Mouse (Mus musculus): ENCODE data around the gene Timm23. TPM values are rescaled to one million over a fixed set of nuclear protein-coding genes. Genes with fewer than 3 reads are reported as not detected.
"Not testable (repeated sequence)": the region's sequence is repeated elsewhere in the genome, so short reads cannot be mapped to it uniquely, and the experiment has no call there.

The Timm23 gene
- 35.2 and 40.5 TPM in 2 replicates for polyA plus RNA-seq (2012; ENCODE audit: insufficient read depth, insufficient read length, missing spikeins)

DNA sequence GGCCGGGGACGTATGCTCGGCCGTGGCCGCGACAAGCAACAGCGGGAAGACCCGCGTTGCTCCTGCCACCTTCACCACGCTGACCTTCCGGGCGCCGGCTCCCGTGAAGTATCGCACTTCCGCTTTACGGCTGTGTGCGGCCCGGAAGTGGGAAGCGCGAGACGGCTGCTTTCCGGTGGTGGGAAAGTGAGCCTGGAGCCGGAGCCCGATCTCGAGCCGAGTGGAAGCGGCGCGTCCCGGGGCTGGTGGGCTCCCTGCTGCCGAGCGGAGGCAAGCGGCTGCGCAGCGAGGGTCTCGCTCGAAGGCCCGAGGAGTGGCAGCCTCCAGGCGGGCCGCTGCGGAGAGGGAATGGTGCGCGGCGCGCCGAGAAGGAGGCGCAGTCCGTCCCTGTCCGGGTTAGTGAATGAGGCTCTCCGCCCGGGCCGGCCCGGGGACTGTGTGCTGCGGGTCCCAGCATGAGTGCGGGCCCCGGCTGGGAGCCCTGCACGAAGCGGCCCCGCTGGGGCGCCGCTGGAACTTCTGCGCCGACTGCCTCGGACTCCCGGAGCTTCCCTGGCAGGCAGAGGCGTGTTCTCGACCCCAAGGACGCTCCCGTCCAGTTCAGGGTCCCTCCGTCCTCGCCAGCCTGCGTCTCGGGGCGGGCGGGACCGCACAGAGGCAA, at the start of gene Timm23, which contains the start of gene Parg:
Gene Timm23 (minus strand): TSS at position 108 of the 661 bp plus-strand sequence.
Gene Parg (plus strand): TSS at position 159 of the 661 bp plus-strand sequence.
- Histone ChIP-seq H3K4me1 (ENCODE audit: control insufficient read depth, insufficient read depth, low read length) (0 out of 2 replicates have a peak, but pooled peaks cover 5% of the 10 kb centered on the region), H3K27ac (ENCODE audit: insufficient read depth, low read depth, low read length) (peak within 1 kb of the TSS; percentile 64), H3K4me3 (ENCODE audit: insufficient read depth, low read length) (peak within 1 kb of the TSS; percentile 70)
- no peak for TF ChIP-seq CTCF (IDR thresholded peaks at IDR 0.05; ENCODE audit: low read depth, low read length)
- TF ChIP-seq POLR2A (IDR thresholded peaks at IDR 0.05; ENCODE audit: borderline replicate concordance, low read depth, low read length), result no peak

GRCm38 (mm10) chr14:32249616-32250015, 47.9 kb upstream of the Timm23 start:
- Histone ChIP-seq H3K4me3 (ENCODE audit: insufficient read depth, low read length) (no peak overlapping the region), H3K4me1 (ENCODE audit: control insufficient read depth, insufficient read depth, low read length) (no peaks in the 10 kb centered on the region), H3K27ac (ENCODE audit: insufficient read depth, low read depth, low read length) (no peak overlapping the region)
- no peak for TF ChIP-seq CTCF (IDR thresholded peaks at IDR 0.05; ENCODE audit: low read depth, low read length)
- no peak for TF ChIP-seq POLR2A (IDR thresholded peaks at IDR 0.05; ENCODE audit: borderline replicate concordance, low read depth, low read length)

GRCm38 (mm10) chr14:32246019-32246418, 44.3 kb upstream of the Timm23 start:
- H3K4me3 ChIP-seq (ENCODE audit: insufficient read depth, low read length), result no peak overlapping the region

DNA sequence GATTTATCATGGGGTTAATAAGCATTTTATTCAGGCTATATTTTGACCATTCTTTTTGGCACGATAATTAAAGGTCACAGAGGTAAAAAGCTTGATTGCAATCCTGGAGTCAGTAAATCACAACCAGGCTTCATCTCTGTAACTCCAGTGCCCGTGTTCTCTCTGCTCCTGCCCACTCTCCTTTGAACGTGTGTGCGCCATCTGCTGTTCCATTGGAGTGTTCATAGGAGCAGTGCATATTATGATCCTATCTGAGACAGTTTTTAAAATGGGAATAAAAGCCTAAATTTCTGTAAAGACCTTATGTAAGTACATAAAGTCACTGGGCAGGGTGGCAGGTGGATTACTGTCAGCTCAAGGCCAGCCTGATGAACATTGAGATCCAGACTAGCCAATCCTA, 40.7 kb upstream of the Timm23 start:
- TF ChIP-seq POLR2A (IDR thresholded peaks at IDR 0.05; ENCODE audit: borderline replicate concordance, low read depth, low read length), result no peak
- TF ChIP-seq CTCF (IDR thresholded peaks at IDR 0.05; ENCODE audit: low read depth, low read length), result no peak
- Histone ChIP-seq H3K4me1 (ENCODE audit: control insufficient read depth, insufficient read depth, low read length) (no peaks in the 10 kb centered on the region), H3K27ac (ENCODE audit: insufficient read depth, low read depth, low read length) (no peak overlapping the region), H3K4me3 (ENCODE audit: insufficient read depth, low read length) (no peak overlapping the region)

More at GRCm38 (mm10) chr14:32246019-32246418, 44.3 kb upstream of the Timm23 start:
- Histone ChIP-seq H3K27ac (ENCODE audit: insufficient read depth, low read depth, low read length) (no peak overlapping the region), H3K4me1 (ENCODE audit: control insufficient read depth, insufficient read depth, low read length) (no peaks in the 10 kb centered on the region)
- no peak for TF ChIP-seq POLR2A (IDR thresholded peaks at IDR 0.05; ENCODE audit: borderline replicate concordance, low read depth, low read length)
- no peak for TF ChIP-seq CTCF (IDR thresholded peaks at IDR 0.05; ENCODE audit: low read depth, low read length)

DNA sequence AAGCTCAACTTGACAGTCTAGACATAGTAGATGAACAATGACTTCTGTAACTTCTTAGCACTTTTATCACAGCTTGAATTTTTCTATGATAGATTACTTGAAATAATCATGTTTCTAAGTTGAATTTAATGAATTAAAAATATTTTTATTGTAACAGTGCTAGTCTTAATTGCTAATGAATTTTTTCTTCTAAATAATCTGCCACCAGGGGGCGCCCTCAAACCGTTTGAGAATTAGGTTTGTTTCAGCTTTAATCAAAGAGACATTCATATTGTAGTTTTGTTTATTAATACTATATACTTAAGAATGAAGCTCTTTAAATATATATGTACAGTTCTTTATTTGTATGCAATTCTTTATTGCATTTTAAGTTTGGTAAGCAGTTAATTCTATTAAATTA, 27.3 kb upstream of the Timm23 start:
- H3K27ac ChIP-seq (ENCODE audit: insufficient read depth, low read depth, low read length), result no peak overlapping the region
- TF ChIP-seq CTCF (IDR thresholded peaks at IDR 0.05; ENCODE audit: low read depth, low read length) (no peak), POLR2A (IDR thresholded peaks at IDR 0.05; ENCODE audit: borderline replicate concordance, low read depth, low read length) (no peak)

DNA sequence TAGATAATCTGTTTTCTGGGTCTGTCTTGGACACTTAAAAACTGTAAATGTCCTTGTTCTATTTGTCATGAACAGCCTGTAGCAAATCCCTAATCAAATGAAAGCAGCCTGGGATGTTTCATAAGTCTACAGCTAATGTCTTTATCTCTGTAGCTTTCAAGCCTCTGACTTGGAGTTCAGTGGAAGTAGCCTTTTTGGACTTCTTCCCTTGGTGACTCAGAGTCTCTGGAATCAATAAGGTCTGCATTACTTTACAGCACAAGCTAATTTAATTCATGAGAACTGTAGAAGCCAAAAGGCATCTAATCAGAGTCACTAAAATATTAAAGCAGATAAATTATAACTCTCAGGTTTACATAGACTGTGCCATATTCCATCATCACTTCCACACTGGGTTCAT, 24.9 kb upstream of the Timm23 start:
- Histone ChIP-seq H3K4me1 (ENCODE audit: control insufficient read depth, insufficient read depth, low read length) (no peaks in the 10 kb centered on the region), H3K4me3 (ENCODE audit: insufficient read depth, low read length) (no peak overlapping the region), H3K27ac (ENCODE audit: insufficient read depth, low read depth, low read length) (no peak overlapping the region)
- no peak for TF ChIP-seq CTCF (IDR thresholded peaks at IDR 0.05; ENCODE audit: low read depth, low read length)
- TF ChIP-seq POLR2A (IDR thresholded peaks at IDR 0.05; ENCODE audit: borderline replicate concordance, low read depth, low read length), result no peak

More for the DNA sequence above, 27.3 kb upstream of the Timm23 start:
- H3K4me1 ChIP-seq (ENCODE audit: control insufficient read depth, insufficient read depth, low read length), result no peaks in the 10 kb centered on the region
- H3K4me3 ChIP-seq (ENCODE audit: insufficient read depth, low read length), result no peak overlapping the region

DNA sequence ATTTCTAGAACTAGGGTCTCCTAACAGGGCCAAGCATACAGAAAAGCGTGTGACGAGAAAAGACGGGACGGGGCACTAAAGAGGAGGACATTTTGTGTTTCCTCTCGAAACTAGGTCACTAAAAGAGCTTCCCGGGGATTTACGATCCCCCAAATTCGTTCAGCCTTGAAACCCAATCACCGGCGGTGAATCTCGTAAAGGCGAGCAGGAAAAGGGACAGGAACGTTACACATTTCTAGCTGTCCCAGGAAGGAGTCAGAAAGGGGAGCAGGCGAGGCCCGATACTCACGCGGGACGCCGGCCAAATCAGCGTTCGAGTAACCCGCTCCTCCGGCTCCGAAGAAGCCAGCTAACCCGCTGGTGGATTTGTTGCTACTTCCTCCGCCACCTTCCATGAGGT, 344 bp downstream of the Timm23 start:
- peak overlapping the region; percentile 70 for H3K4me3 ChIP-seq (ENCODE audit: insufficient read depth, low read length)
- H3K27ac ChIP-seq (ENCODE audit: insufficient read depth, low read depth, low read length), result peak overlapping the region; percentile 44
- 0 out of 2 replicates have a peak, but pooled peaks cover 5% of the 10 kb centered on the region for H3K4me1 ChIP-seq (ENCODE audit: control insufficient read depth, insufficient read depth, low read length)
- TF ChIP-seq CTCF (IDR thresholded peaks at IDR 0.05; ENCODE audit: low read depth, low read length) (no peak), POLR2A (IDR thresholded peaks at IDR 0.05; ENCODE audit: borderline replicate concordance, low read depth, low read length) (no peak)

- H3K27ac ChIP-seq (ENCODE audit: insufficient read depth, low read depth, low read length); H3K4me1 ChIP-seq (ENCODE audit: control insufficient read depth, insufficient read depth, low read length); H3K4me3 ChIP-seq (ENCODE audit: insufficient read depth, low read length): not testable (repeated sequence)
Measured at GRCm38 (mm10) chr14:32193557-32193956, 8.1 kb downstream of the Timm23 start.

GRCm38 (mm10) chr14:32192437-32192836, 9.3 kb downstream of the Timm23 start:
- Histone ChIP-seq H3K4me1 (ENCODE audit: control insufficient read depth, insufficient read depth, low read length) (no peaks in the 10 kb centered on the region), H3K4me3 (ENCODE audit: insufficient read depth, low read length) (no peak overlapping the region), H3K27ac (ENCODE audit: insufficient read depth, low read depth, low read length) (no peak overlapping the region)
- no peak for TF ChIP-seq POLR2A (IDR thresholded peaks at IDR 0.05; ENCODE audit: borderline replicate concordance, low read depth, low read length)
- TF ChIP-seq CTCF (IDR thresholded peaks at IDR 0.05; ENCODE audit: low read depth, low read length), result 0 out of 2 replicates have a peak, but pooled peaks have one; percentile 38

DNA sequence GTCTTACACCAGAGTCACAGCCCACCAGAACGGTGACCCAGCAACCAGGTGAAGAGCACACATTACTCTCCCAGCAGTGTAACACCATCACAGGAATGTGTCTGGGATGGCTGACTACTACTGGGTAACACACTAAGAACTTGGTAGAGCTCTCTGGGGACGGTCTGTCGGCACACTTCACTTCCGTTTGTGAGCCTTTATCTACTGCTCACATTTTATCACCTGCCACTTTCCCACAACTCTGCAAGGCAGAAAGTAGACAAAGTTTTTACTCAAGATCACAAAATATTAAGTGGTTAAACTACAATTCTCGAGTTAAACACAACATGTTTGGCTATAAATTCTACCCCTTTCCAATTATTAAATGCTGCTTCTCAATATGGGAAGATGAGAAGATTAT, 9.8 kb downstream of the Timm23 start:
- H3K4me3 ChIP-seq (ENCODE audit: insufficient read depth, low read length), result no peak overlapping the region
- H3K4me1 ChIP-seq (ENCODE audit: control insufficient read depth, insufficient read depth, low read length), result no peaks in the 10 kb centered on the region
- TF ChIP-seq CTCF (IDR thresholded peaks at IDR 0.05; ENCODE audit: low read depth, low read length) (no peak), POLR2A (IDR thresholded peaks at IDR 0.05; ENCODE audit: borderline replicate concordance, low read depth, low read length) (no peak)
- H3K27ac ChIP-seq (ENCODE audit: insufficient read depth, low read depth, low read length), result no peak overlapping the region
